Mouse (Mus musculus) small intestine, adult 2 months (tissue): ENCODE measurements at regions not wholly inside any gene's neighbourhood (a gene's known extent, or its start where the extent isn't known, plus 50 kb on each side); places are given as distances from the start of the nearest gene placed in this dataset.

Experiments
- CTCF ChIP-seq: fragments of 200-500 bp; IDR thresholded peaks from 2 replicates; pipeline ENCODE4 v1.5.1; 2012; ENCODE audit warnings: low read depth, mild to moderate bottlenecking, control low read depth, inconsistent platforms, low read length, moderate library complexity, mixed read lengths; ENCODE audit not compliant: insufficient replicate concordance, insufficient read length; ENCODE audit errors: extremely low read depth
- POLR2A ChIP-seq: fragments of 200-500 bp; IDR thresholded peaks from 2 replicates; pipeline ENCODE4 v1.6.1; 2012; ENCODE audit warnings: low read depth, mild to moderate bottlenecking, control low read depth, inconsistent platforms, low read length, moderate library complexity

DNA sequence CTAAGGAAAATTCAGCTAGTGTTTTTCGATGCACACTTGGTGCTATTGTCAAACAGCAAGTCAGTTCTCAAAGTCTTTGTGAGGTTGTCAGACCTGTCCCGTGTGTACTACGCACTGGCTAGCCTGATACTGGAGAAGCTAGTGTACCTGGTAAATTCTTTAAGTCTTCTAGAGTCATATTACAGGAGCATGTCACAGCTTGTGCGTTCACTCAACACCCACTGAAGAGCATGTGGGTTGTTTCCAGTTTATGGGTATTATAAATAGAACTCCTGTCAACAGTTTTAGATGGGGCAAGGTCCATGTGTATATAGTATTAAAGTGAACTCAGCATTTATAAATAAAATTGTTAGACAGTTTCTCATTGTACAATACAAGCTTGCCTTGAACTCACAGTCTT, 50.9 kb upstream of the Cd2ap start:
- TF ChIP-seq CTCF = no peak
- TF ChIP-seq POLR2A = no peak
